Mouse (Mus musculus): ENCODE results near the gene Cracr2a.

DNA sequence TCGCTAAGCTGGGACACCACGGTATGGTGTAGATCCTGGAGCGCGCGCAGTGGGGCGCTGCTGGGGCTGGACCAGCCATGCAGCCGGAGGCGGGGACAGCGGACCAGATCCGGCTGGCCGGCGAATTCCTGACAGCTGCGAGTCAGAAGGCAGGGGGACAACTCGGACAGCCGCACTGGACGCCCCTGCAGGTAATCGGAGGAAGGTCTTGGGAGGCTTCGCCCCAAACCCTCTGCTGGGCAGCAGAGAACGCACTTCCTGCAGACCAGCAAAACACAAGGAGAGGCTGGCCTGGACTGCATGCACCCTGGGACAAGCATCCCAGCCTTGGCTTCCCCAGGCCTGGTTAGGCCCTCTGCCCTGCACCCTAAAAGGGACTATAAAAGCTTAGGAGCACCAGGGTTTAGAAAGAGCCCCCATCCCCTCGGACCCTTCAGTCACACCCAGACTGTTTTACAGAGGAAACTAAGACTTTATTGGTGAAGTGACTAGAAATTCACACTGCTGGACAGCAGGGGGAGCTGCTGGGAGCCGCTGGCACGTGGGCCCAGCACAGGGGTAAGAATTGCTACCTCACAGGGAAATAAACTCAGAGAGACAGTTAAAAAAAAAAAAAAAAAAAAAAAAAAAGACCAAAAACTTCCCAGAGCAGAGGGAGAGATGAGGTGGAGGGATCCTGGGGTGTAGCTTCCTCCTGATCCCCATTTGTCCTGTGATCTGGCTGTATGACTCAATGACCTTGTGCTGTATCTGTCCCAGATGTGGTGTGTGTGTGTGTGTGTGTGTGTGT, at the start of gene Cracr2a:
- TF ChIP-seq TAL1 (IDR thresholded peaks at IDR 0.05; ENCODE audit: low read length) (no peak), GATA1 (IDR thresholded peaks at IDR 0.05; ENCODE audit: low read length) (no peak)

Data from erythroblast, embryonic 14.5 days (primary cell).